Mouse (Mus musculus) common myeloid progenitor, adult 5-6 weeks (primary cell): ENCODE data around the gene Gm3646. TPM values are rescaled to one million over a fixed set of nuclear protein-coding genes. Genes with fewer than 3 reads are reported as not detected.

Experiments used
- ATAC-seq: replicated peaks from 2 replicates; pipeline ENCODE4 v1.8.0; 2016; ENCODE audit warnings: low read depth, mild to moderate bottlenecking, moderate TSS enrichment, inconsistent platforms; ENCODE audit not compliant: poor library complexity, severe bottlenecking
- total RNA-seq: library from RNA; stranded (forward); fragments of 200-1000, 187-1606 nt; gene quantifications from 2 replicates; pipeline ENCODE4 v1.2.3, GENCODE M21; 2017

Gene Gm3646
- total RNA-seq, 1 experiment from 2014 or later, result not detected

DNA sequence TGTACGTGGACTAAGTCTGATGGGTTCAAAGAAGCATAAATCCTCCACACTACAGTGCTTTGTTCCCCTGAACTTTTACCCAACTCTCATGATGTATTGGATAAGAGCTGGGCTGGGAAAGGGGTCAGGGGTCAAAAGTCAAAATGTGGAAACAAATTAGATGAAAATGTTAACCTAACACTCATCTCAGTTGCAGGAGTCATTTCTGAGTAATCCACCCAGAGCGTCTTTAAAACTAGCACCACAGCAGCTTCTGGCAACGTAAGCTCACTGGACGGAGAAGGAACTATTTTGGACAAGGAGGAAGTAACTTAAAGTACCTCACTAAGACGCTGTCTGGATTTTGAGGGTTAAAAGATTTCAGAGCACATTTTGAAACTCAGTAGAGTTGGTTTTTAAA is 20.5 kb downstream of the Gm3646 start:
- ATAC-seq, result peak; percentile 50

DNA sequence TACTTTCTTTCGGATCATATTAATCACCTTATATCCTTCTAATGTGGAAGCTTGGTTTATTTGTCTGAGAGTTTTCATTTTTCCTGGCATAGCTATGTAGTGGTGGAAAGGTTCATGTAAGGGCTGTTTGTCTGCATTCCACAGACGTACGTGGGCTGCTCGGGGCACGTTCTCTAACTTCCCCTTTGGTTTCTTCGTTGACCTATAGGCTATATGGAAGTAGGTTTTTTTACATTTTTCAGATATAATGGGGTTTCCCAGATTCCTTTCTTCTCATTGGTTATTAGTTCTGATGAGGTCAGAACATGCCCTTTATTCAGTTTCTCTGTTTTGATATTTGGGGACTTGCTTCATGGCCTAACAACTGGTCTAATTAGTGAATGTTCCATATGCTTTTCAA is 23.3 kb downstream of the Gm3646 start:
- ATAC-seq, result no peak

DNA sequence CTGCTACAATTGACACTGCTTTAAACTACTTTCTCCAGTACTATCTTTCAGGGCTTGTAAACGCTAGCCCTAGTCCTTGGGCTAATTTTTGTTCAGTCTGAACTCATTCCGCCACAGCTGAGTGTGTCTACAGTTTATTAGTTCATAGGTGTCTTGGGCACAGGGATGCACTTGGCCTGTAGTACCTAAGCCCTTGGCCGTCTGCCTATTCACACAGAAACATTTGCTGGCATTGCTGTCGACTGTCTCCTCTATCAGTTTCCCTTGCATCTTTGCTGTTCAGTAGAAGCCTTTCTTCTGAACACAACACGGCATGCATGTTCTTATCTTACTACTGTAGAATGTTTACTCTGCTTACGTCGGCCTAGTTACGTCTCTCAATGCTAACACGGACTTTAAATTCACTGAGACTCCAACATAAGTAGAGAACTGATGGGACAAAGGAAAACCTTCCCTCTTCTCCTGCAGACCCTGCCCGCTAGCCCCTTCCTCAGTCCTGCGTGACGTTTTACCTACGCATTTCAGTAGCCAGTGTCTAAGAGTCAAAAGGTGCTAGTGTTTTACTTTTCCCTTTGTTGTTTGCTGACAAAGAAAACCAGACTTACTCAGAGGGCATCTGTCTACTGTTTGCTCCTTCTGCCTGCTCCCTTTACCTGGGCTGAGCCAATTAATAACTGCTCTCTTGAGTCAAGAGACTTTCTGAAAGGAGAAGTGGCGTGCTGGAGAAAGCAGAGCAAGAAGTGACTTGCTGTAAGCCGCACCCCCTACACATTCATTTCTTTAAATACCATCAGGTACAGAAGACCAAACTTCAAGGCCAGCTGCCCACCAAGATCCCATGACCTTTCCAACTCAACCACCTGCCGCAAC is 25.8 kb downstream of the Gm3646 start:
- ATAC-seq, result no peak

DNA sequence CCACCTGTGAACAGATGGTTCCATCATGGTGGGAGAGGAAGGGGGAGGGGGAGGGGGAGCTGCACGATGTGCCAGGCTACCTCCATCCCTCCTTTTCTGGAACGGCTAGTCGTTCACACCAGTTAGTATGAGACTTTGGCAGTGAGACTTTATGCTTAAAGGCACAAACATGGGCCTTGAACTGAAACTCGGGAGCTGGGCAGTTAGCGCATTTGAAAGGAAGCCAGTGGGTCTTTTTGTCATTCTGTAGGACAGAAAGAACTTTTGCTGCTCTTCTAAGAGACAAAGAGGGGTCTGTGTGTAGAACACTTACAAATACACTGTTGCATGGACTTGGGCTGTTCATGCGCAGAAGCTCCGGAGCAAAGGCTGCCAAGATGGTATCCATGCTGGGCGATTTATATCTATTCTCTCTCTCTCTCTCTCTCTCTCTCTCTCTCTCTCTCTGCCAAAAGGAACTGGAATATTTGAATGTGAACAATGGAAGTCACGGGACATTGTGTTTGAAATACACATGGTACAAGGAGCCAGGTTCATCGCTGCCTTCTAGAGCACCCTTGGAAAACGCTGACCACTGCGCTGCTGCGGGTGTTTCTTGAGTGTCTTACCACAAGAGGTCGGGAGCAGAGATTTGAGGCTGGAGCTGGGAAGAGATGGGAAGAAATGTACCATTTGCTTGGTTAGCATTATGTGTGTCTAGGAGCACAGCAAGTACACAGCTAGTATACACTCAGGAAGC is 31.0 kb downstream of the Gm3646 start:
- no peak for ATAC-seq

DNA sequence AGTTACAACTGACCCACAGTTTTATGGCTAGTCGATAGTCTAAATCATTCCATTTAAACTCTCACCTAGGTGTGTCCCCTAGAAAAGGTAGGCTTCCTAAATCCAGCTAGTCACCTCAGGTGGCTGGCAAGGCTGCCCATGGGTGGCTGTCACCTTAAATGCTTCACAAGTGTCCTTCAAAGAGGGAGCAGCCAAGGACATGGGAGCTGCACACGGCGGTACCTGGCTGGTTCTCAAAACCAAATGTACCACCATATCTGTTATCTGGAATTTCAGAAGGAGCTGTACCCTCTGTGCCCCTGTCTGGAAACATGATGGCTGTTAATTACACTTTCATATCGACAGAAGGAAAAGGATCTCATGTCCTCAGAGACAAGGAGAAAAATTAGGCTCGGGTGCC is 31.6 kb downstream of the Gm3646 start:
- ATAC-seq, result no peak

DNA sequence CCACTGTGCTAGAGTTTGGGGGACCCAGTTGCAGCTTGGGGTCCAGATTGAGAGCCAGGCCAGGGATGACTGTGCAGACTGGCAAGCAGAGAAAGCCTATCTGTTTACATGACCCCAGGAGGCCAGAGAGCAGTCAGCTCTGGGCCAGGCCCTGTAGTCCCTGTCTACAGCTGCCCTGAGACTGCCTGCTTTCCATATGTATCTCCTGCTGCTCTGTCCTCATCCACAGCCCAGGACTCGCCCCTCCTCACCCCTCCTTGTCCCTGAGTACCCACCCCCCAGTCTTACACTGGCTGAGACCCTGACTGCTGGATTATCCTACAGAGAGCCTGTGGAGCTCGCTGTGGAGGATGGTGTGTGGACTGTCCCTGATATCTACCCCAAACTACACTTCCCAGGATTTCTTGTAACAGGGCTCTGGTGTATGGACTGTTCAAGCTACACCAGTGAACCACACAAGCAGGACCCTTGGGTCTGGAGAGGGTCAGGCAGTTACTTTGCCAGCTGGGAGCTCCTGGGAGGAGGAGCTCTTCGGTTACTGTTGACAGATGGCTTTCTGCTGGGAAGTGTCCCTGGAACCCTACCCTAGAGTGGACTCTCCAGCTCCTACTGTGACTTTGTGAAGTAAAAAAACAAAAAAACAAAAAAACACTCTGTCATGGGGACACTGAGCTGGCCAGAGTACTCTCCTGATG is 32.6 kb downstream of the Gm3646 start:
- ATAC-seq, result no peak

DNA sequence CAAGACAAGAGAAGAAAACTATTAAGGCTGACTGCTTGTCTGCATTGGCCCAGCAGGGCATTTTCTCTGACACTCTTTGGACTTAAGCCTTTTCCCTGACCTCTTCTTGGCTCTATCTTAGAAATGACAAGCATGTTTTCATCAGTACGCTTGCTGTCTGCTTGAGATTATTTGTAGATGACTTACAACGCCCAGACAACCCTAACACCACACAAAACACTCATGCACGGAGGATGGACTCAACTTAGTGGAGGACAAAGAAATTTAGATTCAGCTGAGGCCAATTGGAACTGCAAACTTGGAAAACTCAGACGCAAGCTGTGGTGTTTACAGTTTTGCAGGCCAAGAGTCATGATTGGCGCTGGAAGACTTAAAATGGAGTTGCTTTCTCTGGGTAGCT is 34.7 kb downstream of the Gm3646 start:
- no peak for ATAC-seq

DNA sequence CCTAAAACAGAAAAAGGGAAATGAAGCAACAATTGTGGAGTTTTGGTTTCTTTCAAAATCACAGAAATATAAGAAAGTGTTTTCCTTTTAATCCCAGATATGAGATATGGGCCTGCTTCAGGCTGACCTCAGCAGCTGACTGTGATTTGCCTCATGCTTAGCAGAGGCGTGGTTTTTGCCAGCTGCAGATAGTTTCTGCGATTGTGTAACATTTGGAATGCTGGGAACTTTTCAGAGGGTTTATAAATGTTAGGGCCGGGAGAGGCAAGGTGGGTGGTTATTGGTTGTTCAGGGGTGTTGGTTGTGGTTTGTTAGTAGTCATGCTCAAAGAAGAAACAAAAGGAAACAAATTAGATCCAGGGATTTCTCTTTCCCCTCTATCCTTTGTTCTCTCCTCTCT is 37.1 kb downstream of the Gm3646 start:
- ATAC-seq, result no peak

DNA sequence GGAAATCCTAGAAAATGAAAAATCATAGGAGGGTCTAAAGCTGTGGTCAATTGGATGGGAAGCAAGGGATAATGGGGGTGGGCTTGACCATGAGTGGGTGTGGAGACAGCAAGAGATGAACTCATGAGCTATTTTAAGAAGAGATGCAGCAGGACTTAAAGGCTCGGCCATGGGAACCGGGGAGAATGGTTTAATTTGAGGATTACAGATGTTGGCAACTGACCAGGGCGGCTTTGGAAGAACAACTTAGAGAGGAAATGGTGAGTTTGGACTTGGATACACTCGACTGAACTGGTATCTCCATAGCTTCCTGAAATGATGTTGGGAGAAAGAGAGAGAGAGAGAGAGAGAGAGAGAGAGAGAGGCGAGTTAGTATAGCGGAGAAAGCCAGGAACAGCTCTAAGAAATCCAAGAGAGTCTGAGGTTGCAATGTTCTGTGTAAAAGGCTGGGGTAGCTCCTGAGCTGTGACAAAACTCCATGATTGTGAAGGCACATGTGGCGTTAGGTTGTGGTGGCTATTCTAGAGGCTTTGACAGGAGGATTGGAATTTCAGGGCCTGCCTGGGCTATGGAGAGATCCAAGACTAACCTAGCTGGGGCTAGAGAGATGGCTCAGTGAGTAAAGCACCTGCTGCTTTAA is 39.2 kb downstream of the Gm3646 start:
- ATAC-seq, result no peak

DNA sequence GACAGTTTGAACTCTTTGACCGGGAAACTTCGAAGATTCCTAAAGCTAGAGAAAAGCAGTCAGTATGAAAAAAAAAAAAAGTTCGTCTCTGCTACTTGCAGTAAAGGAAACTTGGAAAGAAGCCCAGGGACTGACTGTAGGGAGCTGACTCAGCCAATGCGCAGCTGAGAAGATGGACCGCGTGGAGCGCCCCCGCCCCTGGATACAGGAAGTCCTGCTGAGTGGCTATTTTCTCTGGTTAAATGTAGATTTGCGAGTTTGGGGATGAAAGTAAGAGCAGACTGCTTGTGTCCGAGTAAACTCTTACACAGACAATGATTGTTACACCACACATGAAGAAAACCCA is 43.1 kb downstream of the Gm3646 start:
- peak; percentile 87 for ATAC-seq

DNA sequence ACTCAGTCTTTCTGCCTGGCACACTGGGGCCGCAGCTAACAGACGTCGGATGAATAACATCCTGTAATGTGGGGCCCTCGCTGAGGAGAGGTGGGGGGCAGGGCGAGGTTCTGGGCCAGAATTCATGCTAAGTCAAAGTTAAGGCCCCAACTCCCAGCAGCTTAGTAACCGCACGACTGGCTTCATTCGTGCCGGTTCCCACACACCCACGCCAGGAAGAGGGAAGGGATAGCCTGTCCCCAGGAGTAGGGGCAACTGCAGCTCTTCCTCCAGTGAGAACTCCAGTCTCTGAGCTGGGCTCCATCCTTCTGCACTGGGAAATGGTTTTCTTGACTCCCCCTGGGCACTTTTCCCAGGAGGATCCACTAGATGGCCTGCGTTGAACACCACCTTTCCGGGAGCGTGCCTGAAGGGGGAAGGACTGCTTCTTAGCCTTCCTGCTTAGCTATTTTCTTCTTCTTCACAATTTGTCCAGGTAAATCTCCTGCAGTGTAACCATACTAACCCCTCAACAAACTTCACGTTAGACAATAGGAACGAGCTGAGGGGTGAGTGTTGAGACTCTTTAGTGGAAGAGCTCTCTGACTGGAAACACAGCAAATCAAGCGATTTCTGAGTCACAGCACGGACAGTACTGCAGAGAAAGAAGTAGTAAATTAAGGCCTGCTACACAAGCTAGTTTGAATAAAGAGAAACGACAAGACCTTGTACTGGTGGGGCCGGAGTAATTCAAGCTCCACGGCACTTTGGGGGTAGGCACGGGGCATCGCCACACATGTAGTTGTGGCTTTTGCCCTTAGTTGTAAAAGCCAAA is 43.7 kb downstream of the Gm3646 start:
- ATAC-seq, result peak; percentile 37

DNA sequence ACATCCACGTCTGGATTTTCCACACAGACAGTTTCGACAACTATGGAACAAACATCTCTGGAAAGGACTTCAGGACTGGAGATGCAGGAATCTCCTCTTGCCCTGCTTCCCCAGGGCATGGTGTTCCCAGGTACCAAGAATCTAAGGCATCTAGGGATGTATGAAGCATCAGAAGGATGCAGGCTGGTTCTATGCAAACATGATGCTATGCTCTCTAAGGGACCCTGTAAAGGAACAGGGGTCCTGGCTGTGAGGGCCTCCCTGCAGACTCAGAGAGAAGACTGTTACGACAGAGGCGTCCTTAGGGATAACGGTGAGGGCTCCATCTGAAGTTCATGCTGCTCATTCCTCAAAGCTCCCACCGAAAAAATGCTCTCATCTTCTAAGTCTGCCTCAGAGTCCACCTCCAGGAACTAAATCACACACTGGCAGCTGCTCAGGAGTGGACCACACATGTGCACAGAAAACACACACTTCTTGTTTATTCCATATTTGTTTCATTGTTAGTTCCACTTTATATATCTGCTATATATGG is 44.9 kb downstream of the Gm3646 start:
- ATAC-seq, result no peak

DNA sequence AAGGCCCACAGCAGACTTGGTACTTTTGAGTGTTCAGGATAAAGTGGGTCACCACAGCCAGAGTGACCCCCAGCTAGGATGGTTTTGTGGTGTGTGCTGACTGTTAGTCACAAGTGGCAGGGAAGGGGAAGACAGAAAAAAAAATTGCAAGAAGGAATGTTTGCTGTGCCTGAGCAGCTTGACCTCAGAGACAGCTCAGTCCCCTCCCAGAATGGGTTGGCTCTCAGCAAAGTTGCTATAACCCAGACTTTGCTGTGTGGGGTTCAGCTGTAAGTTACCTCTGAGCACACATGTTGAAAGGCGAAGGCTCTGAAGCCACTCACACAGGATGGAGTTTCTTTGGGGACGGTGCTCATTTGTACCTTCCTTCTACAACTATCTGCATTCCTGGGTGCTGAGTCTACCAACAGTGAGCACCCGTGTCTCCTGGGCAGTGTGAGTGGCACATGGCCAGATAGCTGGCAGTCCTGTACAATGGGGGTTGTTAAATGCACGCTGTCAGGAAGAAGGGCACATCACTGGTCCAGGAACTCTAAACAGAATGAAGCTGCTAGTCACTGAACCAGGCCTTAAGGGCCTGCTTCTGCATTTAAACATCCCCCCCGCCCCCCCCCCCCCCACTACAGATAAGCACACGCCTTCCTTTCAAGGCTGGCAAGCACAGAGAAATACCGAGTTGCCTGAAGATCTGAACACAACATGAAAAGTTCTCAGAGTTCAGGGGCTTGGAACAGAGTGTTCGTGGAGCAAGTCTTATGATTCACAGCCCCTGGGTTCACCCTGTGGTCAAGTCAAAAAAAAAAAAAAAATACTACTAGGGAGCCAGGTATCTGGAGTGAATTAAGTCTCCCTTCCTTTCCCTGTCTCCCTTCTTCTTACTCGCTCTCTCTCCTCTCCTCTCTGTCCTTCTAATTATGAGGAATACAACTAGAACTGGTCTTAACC is 45.6 kb downstream of the Gm3646 start:
- ATAC-seq, result no peak

DNA sequence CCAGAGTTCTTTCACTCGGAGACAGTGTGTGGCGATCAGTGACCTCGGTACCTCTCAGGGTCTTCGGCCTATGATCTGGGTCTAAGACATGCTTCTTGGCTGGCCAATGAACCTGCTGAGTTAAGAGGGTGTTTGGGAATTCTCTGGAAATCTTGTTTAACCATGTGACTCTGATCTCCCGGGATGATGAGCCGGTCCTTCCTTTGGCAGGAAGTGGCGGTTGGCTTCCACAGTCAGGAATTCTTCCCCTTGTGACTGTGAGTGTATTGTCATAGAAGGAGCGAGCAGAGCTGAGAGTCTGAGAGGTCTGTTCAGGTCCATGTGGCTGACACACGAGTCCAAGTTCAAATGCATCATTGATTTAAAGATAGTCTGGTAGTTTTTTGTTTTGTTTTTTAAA is 46.9 kb downstream of the Gm3646 start:
- ATAC-seq, result no peak

DNA sequence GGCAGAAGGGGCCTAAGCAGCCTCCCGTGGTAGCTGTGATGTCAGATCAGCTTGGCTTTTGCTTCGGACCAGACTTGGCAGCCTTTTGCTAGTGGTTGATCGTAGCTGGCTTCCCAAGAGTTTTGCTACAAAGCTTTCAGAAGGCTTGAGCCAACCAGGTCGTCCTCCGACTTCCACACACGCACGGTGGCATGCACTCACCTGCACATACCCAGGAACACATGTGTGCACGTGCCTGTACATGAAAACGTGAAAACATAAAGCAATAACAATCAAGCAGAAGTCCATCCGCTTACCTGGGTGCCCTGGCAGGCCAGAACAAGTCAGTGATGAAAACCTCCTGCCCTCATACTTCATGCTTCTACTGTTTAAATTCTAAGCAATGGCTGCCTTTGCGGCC is 48.2 kb downstream of the Gm3646 start:
- no peak for ATAC-seq

DNA sequence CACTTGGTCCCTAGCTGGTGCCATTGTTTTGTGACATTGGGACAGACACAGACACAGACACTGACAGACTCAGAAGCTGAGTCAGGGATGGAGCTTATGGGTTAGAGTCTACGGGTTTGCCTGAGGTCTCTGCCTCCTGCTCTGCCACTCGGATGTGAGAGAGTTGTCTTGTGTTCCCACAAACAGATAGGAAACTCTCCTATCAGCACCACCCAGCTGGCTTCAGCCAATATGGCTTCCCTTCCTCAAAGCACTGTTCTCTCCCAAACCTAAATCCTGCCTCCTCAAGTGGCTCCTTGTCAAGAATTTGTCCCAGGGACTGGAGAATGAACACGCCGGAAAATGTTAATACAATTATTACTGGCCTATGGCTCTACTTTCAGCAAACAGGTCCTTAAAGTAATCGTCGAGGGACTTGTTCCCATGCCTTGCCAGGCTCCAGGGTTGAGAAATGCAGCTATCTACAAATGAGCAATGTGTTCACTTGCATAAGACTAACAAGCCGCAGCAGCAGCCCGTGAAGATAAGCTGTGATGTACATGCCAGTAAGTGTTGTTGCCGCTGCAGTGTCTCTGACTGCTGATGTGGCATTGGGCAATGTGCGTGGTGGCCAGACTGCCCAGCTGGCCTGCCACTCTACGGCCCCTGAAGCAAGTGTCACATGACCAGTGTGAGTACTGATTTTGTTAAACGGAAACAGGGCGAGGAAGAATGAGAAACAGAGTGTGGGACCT is 50.7 kb downstream of the Gm3646 start:
- peak; percentile 85 for ATAC-seq
